Mouse (Mus musculus): ENCODE measurements around the gene Asprv1.

Gene Asprv1

GRCm38 (mm10) chr6:86665560-86666307 is 37.8 kb downstream of the Asprv1 start:
- no peak for DNase-seq (ENCODE audit: low spot score in 2 of 2)

- DNase-seq (ENCODE audit: low spot score in 2 of 2) = no peak
These were observed 39.1 kb downstream of the Asprv1 start for GRCm38 (mm10) chr6:86667061-86667460.

GRCm38 (mm10) chr6:86668580-86669239 is 40.7 kb downstream of the Asprv1 start, which contains the start of gene Mxd1:
Gene Mxd1, minus strand, starts transcription at chr6:86669161.
- peak in 1 of 2 experiments; percentile 21 for DNase-seq (ENCODE audit: low spot score in 2 of 2)

GRCm38 (mm10) chr6:86669240-86669727 is 41.3 kb downstream of the Asprv1 start:
- DNase-seq (ENCODE audit: low spot score in 2 of 2) = peak; percentile 100

- DNase-seq (ENCODE audit: low spot score in 2 of 2) = peak in 1 of 2 experiments; percentile 18
These were observed 42.9 kb downstream of the Asprv1 start for GRCm38 (mm10) chr6:86670873-86671272.

- DNase-seq (ENCODE audit: low spot score in 2 of 2) = no peak
These were observed 50.4 kb downstream of the Asprv1 start for GRCm38 (mm10) chr6:86678341-86678740.
